Mouse (Mus musculus) limb, embryonic 14.5 days (tissue): Measurements from ENCODE around the gene Nmnat3. TPM values are rescaled to one million over a fixed set of nuclear protein-coding genes. Genes with fewer than 3 reads are reported as not detected.

Experiments
- ATAC-seq: fragments of 200-750 bp; cut with Nextera tagmentation; 2 replicates; pipeline ENCODE4 v1.8.0; 2017; ENCODE audit warnings: low read depth, moderate number of reproducible peaks, moderate TSS enrichment; ENCODE audit not compliant: low FRiP score
- DNase-seq: peaks from one replicate; pipeline ENCODE4 v3.0.0-alpha.2; 2015; ENCODE audit warnings: low spot score
- H3K27ac ChIP-seq: fragments of 300-500 bp; sonication (generic); replicated peaks from 2 replicates; pipeline ENCODE4 v1.5.1; 2014; ENCODE audit warnings: low read depth, mild to moderate bottlenecking, low read length, moderate library complexity, mixed read lengths
- H3K27me3 ChIP-seq: fragments of 300-500 bp; sonication (generic); 2 replicates; pipeline ENCODE4 v1.6.1; 2014; ENCODE audit warnings: low read length, mixed read lengths; ENCODE audit not compliant: control insufficient read depth, insufficient read depth
- H3K36me3 ChIP-seq: fragments of 300-500 bp; sonication (generic); 2 replicates; pipeline ENCODE4 v1.6.1; 2014; ENCODE audit warnings: mild to moderate bottlenecking, low read length, moderate library complexity, mixed read lengths; ENCODE audit not compliant: control insufficient read depth, insufficient read depth
- H3K4me1 ChIP-seq: fragments of 300-500 bp; sonication (generic); 2 replicates; pipeline ENCODE4 v1.6.1; 2014; ENCODE audit warnings: antibody characterized with exemption, low read length, mixed read lengths; ENCODE audit not compliant: control insufficient read depth, insufficient read depth
- H3K4me2 ChIP-seq: fragments of 300-500 bp; sonication (generic); replicated peaks from 2 replicates; pipeline ENCODE4 v1.6.1; 2014; ENCODE audit warnings: low read depth, mild to moderate bottlenecking, low read length, moderate library complexity; ENCODE audit not compliant: severe bottlenecking
- H3K4me3 ChIP-seq: fragments of 300-500 bp; sonication (generic); replicated peaks from 2 replicates; pipeline ENCODE4 v1.5.1; 2014; ENCODE audit warnings: low read length
- H3K9ac ChIP-seq: fragments of 300-500 bp; sonication (generic); 2 replicates; pipeline ENCODE4 v1.6.1; 2014; ENCODE audit warnings: mild to moderate bottlenecking, low read depth, low read length, moderate library complexity; ENCODE audit not compliant: severe bottlenecking
- H3K9me3 ChIP-seq: fragments of 300-500 bp; sonication (generic); 2 replicates; pipeline ENCODE4 v1.6.1; 2016; ENCODE audit warnings: low read length; ENCODE audit not compliant: control insufficient read depth
- POLR2A ChIP-seq: fragments of 200-500 bp; IDR thresholded peaks from 2 replicates; pipeline ENCODE4 v1.8.0; 2012; ENCODE audit warnings: inconsistent platforms, mild to moderate bottlenecking, moderate library complexity, borderline replicate concordance; ENCODE audit not compliant: insufficient read depth, insufficient read length; ENCODE audit errors: extremely low read depth
- WGBS: fragments of 180-500 bp; shearing (Covaris S2); extraction: QIAGEN DNeasy Blood & Tissue Kit; methylation state at CpG from one replicate; pipeline ENCODE4 v1.1.7; 2014; 5-methylcytosine and 5-hydroxymethylcytosine counted together
- polyA plus RNA-seq, 2 experiments: library from polyadenylated mRNA; depleted of rRNA in 1 of 2; stranded (reverse) in 1 of 2; unstranded in 1 of 2; fragments of >200 nt; fragmentation: Nextera tagmentation in 1 of 2; extraction: Ambion mirVana in 1 of 2; gene quantifications; 2 replicates each; pipeline versions ENCODE4 v1.2.1 to v1.2.3; 2012 to 2014

The Nmnat3 gene
- polyA plus RNA-seq, 2 experiments = 3.5 to 7.1 TPM

GRCm38 (mm10) chr9:98261461-98262011 is 25.7 kb upstream of the Nmnat3 start:
- Histone ChIP-seq H3K9me3 (no peaks in the 10 kb centered on the region), H3K9ac (no peak overlapping the region), H3K4me2 (no peak overlapping the region), H3K4me3 (no peak overlapping the region), H3K4me1 (no peaks in the 10 kb centered on the region), H3K36me3 (no peaks in the 10 kb centered on the region), H3K27me3 (no peaks in the 10 kb centered on the region), H3K27ac (no peak overlapping the region)
- 29% methylated on average over 1 of the region's 1 CpGs for WGBS
- TF ChIP-seq POLR2A = no peak
- ATAC-seq (no peak), DNase-seq (no peak)

GRCm38 (mm10) chr9:98264916-98265315 is 22.3 kb upstream of the Nmnat3 start:
- 66% methylated on average over 5 of the region's 5 CpGs for whole genome bisulfite sequencing

GRCm38 (mm10) chr9:98272734-98273133 is 14.5 kb upstream of the Nmnat3 start:
- peak; percentile 55; the same call in 1 of the 2 replicates for ATAC-seq
- DNase-seq = peak; percentile 8
- Histone ChIP-seq H3K36me3 (no peaks in the 10 kb centered on the region), H3K9ac (no peak overlapping the region), H3K9me3 (no peaks in the 10 kb centered on the region), H3K27me3 (no peaks in the 10 kb centered on the region), H3K4me3 (no peak overlapping the region), H3K27ac (no peak overlapping the region), H3K4me1 (no peaks in the 10 kb centered on the region), H3K4me2 (no peak overlapping the region)
- no peak for TF ChIP-seq POLR2A
- 38% methylated on average over 5 of the region's 5 CpGs for WGBS

More at GRCm38 (mm10) chr9:98264916-98265315, 22.3 kb upstream of the Nmnat3 start:
- ATAC-seq (no peak), DNase-seq (no peak)
- Histone ChIP-seq H3K9ac (no peak overlapping the region), H3K9me3 (no peaks in the 10 kb centered on the region), H3K27me3 (no peaks in the 10 kb centered on the region), H3K36me3 (no peaks in the 10 kb centered on the region), H3K4me1 (no peaks in the 10 kb centered on the region), H3K27ac (no peak overlapping the region), H3K4me3 (no peak overlapping the region), H3K4me2 (no peak overlapping the region)
- no peak for TF ChIP-seq POLR2A

- H3K27ac ChIP-seq = no peak overlapping the region
- no peaks in the 10 kb centered on the region for H3K4me1 ChIP-seq
- no peak overlapping the region for H3K9ac ChIP-seq
- no peaks in the 10 kb centered on the region for H3K9me3 ChIP-seq
- ATAC-seq (no peak), DNase-seq (no peak)
- TF ChIP-seq POLR2A = no peak
- no peaks in the 10 kb centered on the region for H3K27me3 ChIP-seq
- no peaks in the 10 kb centered on the region for H3K36me3 ChIP-seq
- H3K4me3 ChIP-seq = no peak overlapping the region
- 79% methylated on average over 10 of the region's 10 CpGs for WGBS
- H3K4me2 ChIP-seq = no peak overlapping the region
Measured at GRCm38 (mm10) chr9:98275080-98275479, 12.2 kb upstream of the Nmnat3 start.

GRCm38 (mm10) chr9:98280162-98280561 is 7.1 kb upstream of the Nmnat3 start:
- WGBS = 56% methylated on average over 5 of the region's 5 CpGs
- Histone ChIP-seq H3K27me3 (no peaks in the 10 kb centered on the region), H3K27ac (no peak overlapping the region), H3K9me3 (no peaks in the 10 kb centered on the region), H3K4me3 (no peak overlapping the region), H3K9ac (no peak overlapping the region), H3K4me2 (no peak overlapping the region), H3K36me3 (no peaks in the 10 kb centered on the region), H3K4me1 (no peaks in the 10 kb centered on the region)
- no peak for ATAC-seq
- no peak for DNase-seq
- no peak for TF ChIP-seq POLR2A
